Comparison of ENCODE assay signal across 8 mouse cellular contexts in the genomic region with DNA sequence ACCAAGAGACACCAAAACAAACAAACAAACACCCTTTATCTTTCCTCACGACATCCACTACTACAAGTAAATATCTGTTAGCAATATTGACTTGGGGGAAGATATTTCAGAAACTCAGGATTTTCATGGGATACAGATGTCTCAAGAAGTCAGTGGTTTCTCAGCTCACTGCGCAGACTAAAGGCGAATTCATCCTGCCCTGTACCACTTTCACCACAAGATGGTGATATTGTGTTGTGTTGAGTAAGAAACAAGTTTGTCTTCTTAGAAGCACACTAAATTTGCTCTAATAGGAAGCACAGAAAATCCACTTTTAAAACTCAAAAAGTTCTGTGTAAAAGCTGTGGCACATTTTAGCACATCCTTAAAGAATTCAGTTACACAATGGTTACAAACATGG.
DNase-seq lines count a peak whose midpoint lies in the region; ATAC-seq and TF ChIP-seq lines count a peak whose summit lies in the region.
"Had no signal": no experiment of that assay in that cellular context is flagged by ENCODE, and none has a peak within 500 bp of the region (broad histone marks: within the 10 kb centered on the region; RNA-seq: fewer than 3 reads in every experiment).

No protein-coding gene starts in this region.

- 12% methylated on average over 3 of the region's 3 CpGs for WGBS in liver, adult 2 months
- 8% methylated on average over 3 of the region's 3 CpGs for WGBS in forebrain, embryonic 14.5 days

- DNase-seq in liver, adult 2 months (ENCODE audit: extremely low read depth, low read depth, low spot score), result peak; percentile 34
- no peak for DNase-seq in liver
- DNase-seq in brain, adult 2 months (ENCODE audit: low read depth, low spot score), result peak; percentile 82
- peak; percentile 85 for DNase-seq in forebrain, embryonic 14.5 days (ENCODE audit: low spot score)
- peak; percentile 35 to 52 for DNase-seq in layer of hippocampus, postnatal 10 days (ENCODE audit: low spot score in 2 of 2)
- peak; percentile 8 for DNase-seq in retina, postnatal 7 days (ENCODE audit: low read depth, low spot score)
- no peak for DNase-seq in lung, postnatal 14 days

- ATAC-seq in forebrain, embryonic 14.5 days, result peak; percentile 54; the same call in 1 of the 2 replicates

- H3K27me3 ChIP-seq in liver, adult 2 months (ENCODE audit: control insufficient read depth, insufficient read depth, low read length), result no peaks in the 10 kb centered on the region
- H3K27me3 ChIP-seq in forebrain, embryonic 14.5 days (replicated peaks; ENCODE audit: control insufficient read depth, insufficient read depth, low read length), result no peaks in the 10 kb centered on the region
- H3K27me3 ChIP-seq: limb, embryonic 12.5 days had no signal

- H3K79me2 ChIP-seq in liver, adult 2 months (ENCODE audit: control insufficient read depth, insufficient read depth, low read length), result no peaks in the 10 kb centered on the region

- H3K4me2 ChIP-seq in forebrain, embryonic 14.5 days (ENCODE audit: low read length), result no peak overlapping the region
- H3K4me2 ChIP-seq: limb, embryonic 12.5 days had no signal

- no peaks in the 10 kb centered on the region for H3K9me3 ChIP-seq in forebrain, embryonic 14.5 days (replicated peaks; ENCODE audit: control insufficient read depth, low read length)
- H3K9me3 ChIP-seq: limb, embryonic 12.5 days had no signal

- no peak overlapping the region for H3K4me3 ChIP-seq in liver, adult 2 months (ENCODE audit: insufficient read depth, low read depth, low read length)
- H3K4me3 ChIP-seq in forebrain, embryonic 14.5 days (ENCODE audit: low read depth, low read length), result no peak overlapping the region
- H3K4me3 ChIP-seq: limb, embryonic 12.5 days had no signal

- 0 out of 2 replicates have a peak, but pooled peaks have one; percentile 20 for TF ChIP-seq CTCF in liver, adult 2 months (IDR thresholded peaks at IDR 0.05; ENCODE audit: low read depth, low read length)

- no peak overlapping the region for H3K27ac ChIP-seq in liver, adult 2 months (replicated peaks; ENCODE audit: insufficient read depth, low read depth, low read length)
- no peak overlapping the region for H3K27ac ChIP-seq in forebrain, embryonic 14.5 days (ENCODE audit: low read depth, low read length)
- H3K27ac ChIP-seq: limb, embryonic 12.5 days had no signal

- H3K36me3 ChIP-seq in liver, adult 2 months (ENCODE audit: control insufficient read depth, insufficient read depth, low read length), result no peaks in the 10 kb centered on the region
- no peaks in the 10 kb centered on the region for H3K36me3 ChIP-seq in forebrain, embryonic 14.5 days (ENCODE audit: control insufficient read depth, insufficient read depth, low read length)
- H3K36me3 ChIP-seq: limb, embryonic 12.5 days had no signal

- no peaks in the 10 kb centered on the region for H3K4me1 ChIP-seq in liver, adult 2 months (ENCODE audit: control insufficient read depth, insufficient read depth, low read length)
- no peaks in the 10 kb centered on the region for H3K4me1 ChIP-seq in forebrain, embryonic 14.5 days (ENCODE audit: control insufficient read depth, insufficient read depth, low read length)
- H3K4me1 ChIP-seq: limb, embryonic 12.5 days had no signal

- no peak overlapping the region for H3K9ac ChIP-seq in liver, adult 2 months (ENCODE audit: low read depth, low read length)
- no peak overlapping the region for H3K9ac ChIP-seq in forebrain, embryonic 14.5 days (ENCODE audit: low read length)
- H3K9ac ChIP-seq: limb, embryonic 12.5 days had no signal

- no peak for TF ChIP-seq POLR2A in liver, adult 2 months (IDR thresholded peaks at IDR 0.05; ENCODE audit: extremely low read depth, insufficient read depth, low read length)

Comparison
In these comparisons a context has a peak if more than half of its experiments do, and no peak if none do; other contexts are left out.
1. DNase-seq: peak in liver, adult 2 months (single experiment), brain, adult 2 months (single experiment), forebrain, embryonic 14.5 days (single experiment), layer of hippocampus, postnatal 10 days (2 of 2) and retina, postnatal 7 days (single experiment); none in liver (single experiment) and lung, postnatal 14 days (single experiment).